Mouse (Mus musculus) urinary bladder, adult 18-20 months (tissue): Measurements from ENCODE around the gene Cracr2a.
"Not testable (repeated sequence)": the region's sequence is repeated elsewhere in the genome, so short reads cannot be mapped to it uniquely, and the experiment has no call there.

Experiments
- DNase-seq, 2 experiments: peaks; one replicate each; pipeline ENCODE4 v3.0.0; 2022; ENCODE audit warnings: low spot score in 2 of 2, mixed read lengths in 2 of 2

Cracr2a gene

GRCm38 (mm10) chr6:127561231-127562020 is at the start of gene Cracr2a:
Gene Cracr2a, plus strand, starts transcription at chr6:127561338.
- DNase-seq: peak; percentile 66 to 83

GRCm38 (mm10) chr6:127513776-127514175 is 47.4 kb upstream of the Cracr2a start:
- not testable (repeated sequence) for DNase-seq

DNA sequence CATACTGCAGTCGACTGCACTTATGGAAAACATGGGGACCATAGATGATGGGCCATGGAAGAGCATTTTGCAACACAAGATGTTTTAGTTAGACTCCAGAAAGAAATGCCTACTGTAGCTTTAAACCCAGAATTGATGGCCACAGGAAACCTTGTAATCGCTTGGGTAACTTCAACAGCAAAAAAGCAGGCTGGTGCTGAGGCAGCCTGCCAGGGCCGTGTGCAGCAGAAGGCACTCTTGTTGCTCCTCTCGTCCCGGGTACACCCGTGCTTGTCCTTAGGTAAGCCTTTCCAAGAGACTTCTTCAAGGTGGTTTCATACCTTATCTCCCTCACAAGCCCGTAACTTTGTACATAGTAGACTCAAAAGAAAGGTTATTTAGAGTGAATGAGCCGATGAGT is 40.0 kb upstream of the Cracr2a start:
- no peak for DNase-seq

DNA sequence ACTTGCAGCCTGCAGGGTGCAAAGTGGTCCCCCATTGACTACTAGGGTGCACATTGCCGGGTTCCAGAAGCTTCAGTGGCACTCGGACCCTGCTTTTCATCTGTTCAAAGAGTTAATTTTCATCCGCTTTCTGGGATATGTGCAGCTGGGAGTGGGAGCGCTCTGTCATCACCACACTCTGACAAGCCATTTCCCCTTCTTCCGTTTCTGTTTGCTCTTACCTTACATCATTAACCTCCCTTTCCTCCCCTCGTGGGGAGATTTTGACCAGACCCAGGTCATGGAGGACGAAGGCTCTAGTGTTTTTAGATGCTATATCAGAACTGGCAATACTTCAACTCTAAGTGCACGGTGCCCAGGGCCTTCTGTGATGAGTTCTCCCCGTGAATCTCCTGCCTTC is 38.8 kb upstream of the Cracr2a start:
- DNase-seq: no peak

DNA sequence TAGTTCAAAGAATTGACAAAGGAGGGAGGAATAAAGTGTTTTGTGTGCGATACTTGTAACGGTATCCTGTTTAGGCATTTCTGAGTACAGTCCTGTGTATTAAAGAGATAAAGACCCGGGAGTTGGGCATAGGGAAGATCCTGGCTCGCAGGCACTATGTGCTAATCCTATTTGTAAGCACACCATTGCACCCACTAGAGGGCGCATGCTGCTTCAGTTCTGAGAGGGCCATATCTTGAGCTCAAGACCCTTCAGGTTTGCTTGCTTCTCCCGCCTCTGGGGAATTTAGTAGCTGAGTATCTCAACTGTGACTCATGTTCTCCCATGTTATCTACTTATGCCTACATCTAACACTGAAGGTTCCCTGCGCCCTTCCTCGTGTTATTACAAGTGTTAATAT is 36.7 kb upstream of the Cracr2a start:
- DNase-seq: no peak

DNA sequence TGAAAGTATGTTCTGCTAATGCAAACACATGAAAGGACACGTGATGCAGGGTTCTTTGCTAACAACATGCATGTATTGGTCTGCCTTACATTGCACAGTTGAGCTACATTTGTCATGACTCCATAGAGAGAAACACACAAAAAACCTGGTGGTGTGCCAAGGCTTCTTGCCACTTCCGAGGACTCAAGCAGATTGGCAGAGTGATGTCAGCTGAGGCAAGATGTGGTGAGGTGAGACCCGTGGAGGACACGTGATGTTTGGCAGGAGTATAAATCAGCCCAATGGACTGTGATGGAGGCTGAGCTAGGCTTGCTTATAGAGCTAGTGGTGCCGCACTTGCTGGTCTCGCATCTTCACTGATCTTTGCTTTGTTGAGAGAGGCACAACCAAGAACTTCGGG is 32.5 kb upstream of the Cracr2a start:
- no peak for DNase-seq

GRCm38 (mm10) chr6:127529451-127529850 is 31.7 kb upstream of the Cracr2a start:
- DNase-seq: peak; percentile 21 to 45

- no peak for DNase-seq
These were observed 30.9 kb upstream of the Cracr2a start for GRCm38 (mm10) chr6:127530206-127530605.

DNA sequence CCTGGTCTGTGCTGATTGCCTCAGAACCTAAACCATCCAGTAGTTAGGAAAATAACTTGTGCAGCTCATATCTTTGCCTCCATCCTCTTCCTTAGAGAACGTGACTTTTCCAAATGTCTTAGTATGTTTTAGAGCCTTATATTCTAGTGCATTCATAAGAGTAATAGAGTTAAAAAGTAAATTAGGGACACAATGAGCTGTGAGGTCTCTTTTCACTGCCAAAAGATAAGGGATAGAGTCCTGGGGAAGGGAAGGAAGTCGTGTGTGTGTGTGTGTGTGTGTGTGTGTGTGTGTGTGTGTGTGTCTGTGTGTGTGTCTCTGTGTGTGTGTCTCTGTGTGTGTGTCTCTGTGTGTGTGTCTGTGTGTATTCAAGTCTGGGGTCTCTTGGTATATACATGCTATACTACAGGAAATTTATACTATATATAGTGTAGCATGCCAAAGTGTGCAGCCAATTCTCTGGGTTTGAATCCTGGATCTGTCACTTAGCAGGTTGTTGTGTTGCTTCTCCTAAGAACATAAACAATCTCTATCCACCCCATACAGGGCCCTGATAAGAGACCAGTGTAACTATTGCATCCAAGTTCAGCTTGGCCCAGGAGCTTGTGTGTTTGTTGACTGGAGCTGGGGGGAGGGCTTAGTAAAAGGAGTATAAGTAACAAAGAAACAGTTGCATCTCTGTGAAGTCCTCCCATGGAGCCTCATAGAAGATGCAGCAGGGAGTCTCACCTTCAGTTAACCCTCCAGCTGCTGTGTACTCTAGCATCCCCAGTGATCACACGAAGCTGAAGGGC is 29.5 kb upstream of the Cracr2a start:
- no peak for DNase-seq

DNA sequence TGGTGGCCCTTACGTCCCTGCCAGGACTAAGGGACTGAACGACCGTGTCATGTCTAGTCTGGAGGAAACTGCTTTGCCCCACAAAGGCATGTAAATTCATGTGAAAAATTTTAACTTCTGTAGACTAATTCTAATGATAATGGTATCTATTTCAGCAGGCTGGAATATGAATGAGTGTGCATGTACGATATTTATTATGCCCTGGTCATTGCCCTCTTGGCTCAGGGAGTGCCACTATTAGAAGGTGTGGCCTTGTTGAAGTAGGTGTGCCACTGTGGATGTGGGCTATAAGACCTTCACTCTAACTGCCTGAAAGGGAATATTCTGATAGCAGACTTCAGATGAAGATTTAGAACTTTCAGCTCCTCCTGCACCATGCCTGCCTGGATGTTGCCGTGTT is 28.8 kb upstream of the Cracr2a start:
- no peak for DNase-seq

DNA sequence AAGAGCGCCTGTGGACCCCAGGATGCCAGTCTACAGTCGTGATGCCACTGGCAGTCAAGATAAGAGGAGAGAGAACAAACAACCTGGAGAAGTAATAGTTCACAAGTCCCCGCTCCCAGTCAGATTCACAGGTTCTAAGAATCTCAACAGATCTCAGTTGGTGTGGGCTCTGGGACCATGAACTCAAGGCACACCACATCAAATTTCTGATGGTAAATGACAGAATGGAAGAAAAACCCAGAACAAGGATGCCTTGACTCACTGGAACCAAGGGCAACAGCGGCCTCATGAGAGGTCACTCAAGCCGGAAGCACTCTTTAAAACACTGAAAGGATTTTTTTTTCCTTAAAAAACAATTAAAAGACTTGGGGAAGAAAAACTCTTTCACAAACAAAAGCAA is 27.4 kb upstream of the Cracr2a start:
- DNase-seq: no peak

GRCm38 (mm10) chr6:127537035-127537434 is 24.1 kb upstream of the Cracr2a start:
- no peak for DNase-seq

DNA sequence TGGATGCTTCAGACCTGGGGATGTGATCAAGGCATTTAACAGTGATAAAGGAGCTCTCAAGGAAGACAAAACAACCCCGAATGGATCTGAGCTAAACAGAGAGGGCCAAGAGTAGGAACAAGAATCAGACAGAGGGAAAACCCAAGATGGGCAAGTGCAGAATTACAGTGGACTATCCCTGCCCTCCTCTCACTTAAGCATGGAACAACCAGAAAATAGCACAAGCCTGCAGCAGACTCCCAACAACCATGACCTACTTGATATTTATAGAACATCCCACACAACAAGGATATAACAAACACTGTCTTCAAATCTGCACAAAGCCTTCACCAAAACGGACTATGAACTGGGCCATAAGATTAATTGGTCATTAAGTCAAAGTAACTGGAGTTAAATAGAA is 23.0 kb upstream of the Cracr2a start:
- DNase-seq: no peak

- DNase-seq: no peak
These were observed 21.9 kb upstream of the Cracr2a start for GRCm38 (mm10) chr6:127539226-127539625.

DNA sequence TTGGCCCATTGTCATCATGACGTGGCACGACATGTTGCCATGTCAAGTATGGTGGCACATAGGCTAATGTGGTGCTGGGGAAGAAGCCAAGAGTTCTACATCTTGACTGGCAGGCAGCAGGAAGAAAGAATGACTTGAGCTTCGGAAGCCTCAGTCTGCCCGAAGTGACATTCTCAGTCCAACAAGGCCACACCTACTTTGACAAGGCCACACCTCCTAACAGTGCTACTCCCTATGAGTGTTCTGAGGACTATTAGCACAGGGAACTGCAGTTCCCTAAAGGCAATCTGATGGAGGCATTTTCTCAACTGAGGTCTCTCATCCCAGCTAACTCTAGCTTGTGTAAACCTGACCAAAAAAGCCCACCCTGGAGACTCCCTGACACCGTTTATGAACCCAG is 21.5 kb upstream of the Cracr2a start:
- no peak for DNase-seq

DNA sequence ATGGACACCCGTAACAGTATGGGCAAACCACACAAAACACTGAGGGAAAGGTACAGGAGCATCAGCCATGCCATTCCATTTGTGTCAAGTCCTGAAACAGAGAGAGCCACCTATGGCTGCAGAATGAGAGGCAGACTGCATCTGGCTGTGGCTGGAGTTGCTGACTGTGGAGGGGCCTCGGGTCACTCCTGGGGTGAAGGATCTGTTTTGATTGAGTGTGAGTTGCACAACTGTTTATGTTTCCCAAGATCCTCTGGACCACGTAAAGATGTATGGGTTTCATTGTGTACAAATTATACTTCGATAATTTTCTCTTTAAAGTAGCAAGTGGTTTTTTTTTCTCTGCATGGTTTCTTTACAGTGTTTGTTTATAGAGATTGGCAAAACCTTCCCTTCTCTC is 20.6 kb upstream of the Cracr2a start:
- no peak for DNase-seq

- DNase-seq: no peak
These were observed 19.3 kb upstream of the Cracr2a start for GRCm38 (mm10) chr6:127541617-127542374.

- DNase-seq: no peak
These were observed 14.5 kb upstream of the Cracr2a start for GRCm38 (mm10) chr6:127546676-127547075.

DNA sequence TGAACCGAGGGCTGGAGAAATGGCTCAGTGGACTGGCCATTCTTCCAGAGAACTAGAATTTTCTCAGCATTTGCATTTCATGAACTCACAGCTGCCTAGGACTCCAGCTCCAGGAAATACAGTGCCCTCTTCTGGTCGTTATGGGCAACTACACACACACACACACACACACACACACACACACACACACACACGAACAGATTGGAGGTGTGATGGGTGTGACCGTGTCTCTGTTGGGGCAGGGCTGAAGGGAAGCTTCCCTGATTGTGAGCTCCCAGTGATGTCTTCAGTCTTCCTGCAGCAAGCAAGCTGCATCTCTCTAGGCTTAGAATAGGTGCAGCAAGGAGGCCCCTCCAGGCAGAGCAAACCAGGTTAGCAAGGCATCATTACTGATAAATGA is 8.2 kb upstream of the Cracr2a start:
- no peak for DNase-seq

- DNase-seq: no peak
These were observed 5.6 kb upstream of the Cracr2a start for GRCm38 (mm10) chr6:127555553-127555952.

GRCm38 (mm10) chr6:127560872-127561230 is 287 bp upstream of the Cracr2a start:
- no peak for DNase-seq

DNA sequence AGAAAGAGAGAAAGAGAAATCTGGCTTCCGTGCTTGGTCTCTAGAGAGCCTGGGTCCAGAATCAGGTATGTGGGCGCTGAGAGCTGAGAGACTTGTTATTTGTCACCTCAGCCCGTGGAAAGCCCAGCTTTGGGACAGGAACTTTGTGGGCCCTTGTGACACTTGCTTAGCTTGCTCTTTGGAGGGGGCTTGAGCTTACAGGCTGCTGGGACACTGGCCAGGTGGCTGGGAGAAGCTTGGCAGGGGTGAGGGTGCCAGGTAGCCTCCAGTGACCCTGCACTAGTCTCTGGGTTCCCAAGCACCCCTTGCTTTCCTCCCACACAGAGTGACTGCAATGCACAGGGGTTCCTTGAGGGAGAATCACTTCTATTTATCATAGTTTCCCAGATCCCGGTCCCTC is 2.4 kb downstream of the Cracr2a start:
- no peak for DNase-seq
